Mouse (Mus musculus) adrenal gland, postnatal 36 days (tissue): ENCODE results near the gene Cd47. TPM values are rescaled to one million over a fixed set of nuclear protein-coding genes. Genes with fewer than 3 reads are reported as not detected.

ENCODE experiments used
- DNase-seq, 2 experiments: peaks; one replicate each; pipeline ENCODE4 v3.0.0; 2021; ENCODE audit warnings: mixed read lengths in 1 of 2
- long read RNA-seq, 2 experiments: library from polyadenylated mRNA; stranded (forward); transcript quantifications; one replicate each; pipeline ENCODE4 v2.0.0; 2021; ENCODE audit warnings: borderline sequencing depth in 2 of 2
- total RNA-seq, 2 experiments: library from RNA; stranded (reverse); gene quantifications; 2 replicates each; pipeline ENCODE4 v1.2.3; 2021

The Cd47 gene
- total RNA-seq, result 100 to 1,000 TPM in 1 of 2 experiments, 10 to 100 TPM in 1; 89.6 to 233 TPM
- long read RNA-seq, experiment 1, full-length matches to known transcripts, result 122 of 507 reads
- long read RNA-seq, experiment 1, partial matches to known transcripts, result 12 of 507 reads
- long read RNA-seq, experiment 1, other reads (novel, unspliced or antisense), result 373 of 507 reads
- long read RNA-seq, experiment 2, full-length matches to known transcripts, result 18 of 60 reads
- long read RNA-seq, experiment 2, partial matches to known transcripts, result 1 of 60 reads
- long read RNA-seq, experiment 2, other reads (novel, unspliced or antisense), result 41 of 60 reads

- peak; percentile 16 to 37 for DNase-seq
These were observed at the start of gene Cd47 for GRCm38 (mm10) chr16:49799597-49800561. Gene Cd47, plus strand, starts transcription at chr16:49800533.

GRCm38 (mm10) chr16:49752906-49753305, 47.4 kb upstream of the Cd47 start:
- no peak for DNase-seq

- DNase-seq, result no peak
These were observed 47.0 kb upstream of the Cd47 start for GRCm38 (mm10) chr16:49753318-49753717.

- no peak for DNase-seq
These were observed 39.7 kb upstream of the Cd47 start for GRCm38 (mm10) chr16:49760517-49761203.

GRCm38 (mm10) chr16:49761981-49762380, 38.4 kb upstream of the Cd47 start:
- no peak for DNase-seq

GRCm38 (mm10) chr16:49766326-49766725, 34.0 kb upstream of the Cd47 start:
- peak; percentile 12 to 30 for DNase-seq

- DNase-seq, result no peak
These were observed 31.8 kb upstream of the Cd47 start for GRCm38 (mm10) chr16:49768491-49769031.

- DNase-seq, result peak in 1 of 2 experiments; percentile 13
These were observed 30.5 kb upstream of the Cd47 start for GRCm38 (mm10) chr16:49769831-49770261.

GRCm38 (mm10) chr16:49770320-49771189, 29.8 kb upstream of the Cd47 start:
- peak in 1 of 2 experiments; percentile 4 for DNase-seq

- no peak for DNase-seq
These were observed 28.5 kb upstream of the Cd47 start for GRCm38 (mm10) chr16:49771609-49772396.

GRCm38 (mm10) chr16:49772576-49772975, 27.8 kb upstream of the Cd47 start:
- no peak for DNase-seq

- no peak for DNase-seq
These were observed 27.3 kb upstream of the Cd47 start for GRCm38 (mm10) chr16:49773068-49773467.

- no peak for DNase-seq
These were observed 26.0 kb upstream of the Cd47 start for GRCm38 (mm10) chr16:49774059-49775001.

GRCm38 (mm10) chr16:49775002-49775966, 25.0 kb upstream of the Cd47 start:
- DNase-seq, result no peak

GRCm38 (mm10) chr16:49776981-49777380, 23.4 kb upstream of the Cd47 start:
- DNase-seq, result no peak

- no peak for DNase-seq
These were observed 18.7 kb upstream of the Cd47 start for GRCm38 (mm10) chr16:49781556-49782156.

- DNase-seq, result no peak
These were observed 17.0 kb upstream of the Cd47 start for GRCm38 (mm10) chr16:49783369-49783768.
